Mouse (Mus musculus): Measurements from ENCODE around the gene Tmem199. TPM values are rescaled to one million over a fixed set of nuclear protein-coding genes. Genes with fewer than 3 reads are reported as not detected.

Gene Tmem199
- total RNA-seq, 2 experiments from 2014 or later = 13.4 to 15.0 TPM

Other genes starting within 250 kb of the Tmem199 start
- under 1 TPM; 0.31 to 0.62 TPM for gene BC030499, start 221.3 kb downstream of the Tmem199 start, total RNA-seq (2021)
- 1 to 10 TPM; 5.3 TPM for gene Spag5, start 210.6 kb downstream of the Tmem199 start, total RNA-seq (2021)
- gene Aldoc, start 189.2 kb downstream of the Tmem199 start, total RNA-seq (2021) = 1 to 10 TPM; 1.5 to 2.1 TPM
- gene Pigs, start 183.8 kb downstream of the Tmem199 start, total RNA-seq (2021) = 10 to 100 TPM; 23.1 to 25.1 TPM
- gene Unc119, start 168.7 kb downstream of the Tmem199 start, total RNA-seq (2021) = 10 to 100 TPM; 16.1 to 17.8 TPM
- not detected for gene Foxn1, start 125.6 kb downstream of the Tmem199 start, total RNA-seq (2021)
- not detected for gene Slc13a2, start 90.0 kb downstream of the Tmem199 start, total RNA-seq (2021)
- gene Slc46a1, start 46.5 kb downstream of the Tmem199 start, total RNA-seq (2021) = 1 to 10 TPM in 1 of 2 experiments, under 1 TPM in 1; 0.95 to 2.1 TPM
- gene Sarm1, start 14.4 kb downstream of the Tmem199 start, total RNA-seq (2021) = under 1 TPM; 0.55 to 0.72 TPM
- gene Vtn, start 13.1 kb downstream of the Tmem199 start, total RNA-seq (2021) = 10 to 100 TPM; 24.3 to 31.5 TPM
- not detected for gene Sebox, start 8.7 kb downstream of the Tmem199 start, total RNA-seq (2021)
- gene Poldip2, start within 50 bp of the Tmem199 start, total RNA-seq (2021) = 100 to 1,000 TPM; 102 to 113 TPM
- 10 to 100 TPM; 33.7 to 36.5 TPM for gene Tnfaip1, start 24.2 kb upstream of the Tmem199 start, total RNA-seq (2021)
- gene Ift20, start 24.2 kb upstream of the Tmem199 start, total RNA-seq (2021) = 10 to 100 TPM; 18.0 to 25.1 TPM
- gene Tmem97, start 38.6 kb upstream of the Tmem199 start, total RNA-seq (2021) = 1 to 10 TPM; 5.4 to 9.7 TPM
- 1 to 10 TPM; 5.6 to 6.2 TPM for gene Nlk, start 185.2 kb upstream of the Tmem199 start, total RNA-seq (2021)
- gene Ccnq, start 239.6 kb upstream of the Tmem199 start, total RNA-seq (2021) = 10 to 100 TPM in 1 of 2 experiments, 1 to 10 TPM in 1; 9.4 to 13.1 TPM

All from gastrocnemius, postnatal 14 days (tissue).